Mouse (Mus musculus): ENCODE data around the gene Elovl1. TPM values are rescaled to one million over a fixed set of nuclear protein-coding genes. Genes with fewer than 3 reads are reported as not detected.

Elovl1 gene
- polyA plus RNA-seq (2016; fragmentation: Nextera tagmentation; extraction: Ambion mirVana) = 45.5 and 48.1 TPM in 2 replicates

DNA sequence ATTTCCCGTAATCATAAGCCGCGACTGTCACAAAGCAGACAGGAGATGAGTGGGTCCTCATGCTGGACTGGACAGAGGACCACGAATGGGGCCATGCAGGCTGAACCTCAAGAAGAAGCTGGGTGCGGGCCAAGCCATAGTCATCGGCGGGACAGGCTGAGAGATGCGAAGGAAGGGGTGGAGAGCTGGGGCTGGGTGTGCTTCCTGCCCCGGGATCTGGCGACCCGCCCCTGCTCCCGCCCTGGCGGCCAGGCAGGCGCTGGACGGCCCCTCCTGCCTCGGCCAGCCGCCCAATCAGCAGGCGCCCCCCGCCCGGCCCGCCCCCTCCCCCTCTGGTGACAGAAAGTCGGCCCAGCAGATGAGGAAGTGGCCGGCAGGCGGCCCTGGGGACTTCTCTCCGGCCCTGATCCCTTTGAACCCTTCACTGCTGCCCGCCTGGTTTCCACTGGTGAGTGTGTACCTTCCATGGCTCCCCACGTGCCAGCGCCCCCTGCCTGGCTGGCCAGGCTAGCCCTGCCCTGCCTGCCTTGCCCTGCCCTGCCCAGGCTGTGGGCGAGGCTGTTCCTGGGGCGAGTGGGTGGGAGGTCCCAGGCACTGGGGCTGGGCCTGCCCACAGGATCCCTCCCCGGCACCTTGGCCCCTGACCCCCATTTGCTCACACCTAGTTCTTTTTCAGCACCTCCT lies at the start of gene Elovl1:
TSS of gene Elovl1 (plus strand) at position 326 of the 684 bp plus-strand sequence.
- WGBS = under 1% methylated on average over 28 of the region's 31 CpGs
- DNase-seq (ENCODE audit: low spot score) = peak; percentile 92
- Histone ChIP-seq H3K27me3 (ENCODE audit: low read depth, poor library complexity, severe bottlenecking) (no peaks in the 10 kb centered on the region), H3K4me3 (peak within 1 kb of the TSS; percentile 78), H3K36me3 (peaks cover 39% of the 10 kb centered on the region), H3K9me3 (replicated peaks) (no peaks in the 10 kb centered on the region), H3K4me1 (peaks cover 36% of the 10 kb centered on the region), H3K27ac (peak within 1 kb of the TSS; percentile 86)

DNA sequence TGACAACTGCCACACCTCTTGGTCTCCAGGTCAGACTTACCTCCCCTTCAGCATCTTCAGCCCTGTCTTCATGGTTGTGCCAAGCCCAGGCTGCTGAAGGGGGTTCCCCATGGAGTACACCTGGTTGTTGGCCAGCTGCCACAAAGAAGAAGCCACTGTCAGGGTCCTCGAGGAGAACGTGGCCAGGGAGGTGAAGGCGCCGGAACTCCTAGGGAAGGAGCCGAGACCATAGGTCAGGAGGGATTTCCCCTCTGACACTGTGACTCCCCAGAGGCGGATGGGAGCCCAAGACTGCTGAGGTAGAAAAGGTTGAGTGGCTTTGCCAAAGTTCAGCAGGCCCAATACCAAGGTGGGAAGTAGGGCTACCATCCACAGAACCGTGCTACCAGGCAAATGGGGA lies 44.6 kb upstream of the Elovl1 start:
- peaks cover 99% of the 10 kb centered on the region for H3K36me3 ChIP-seq
- H3K4me1 ChIP-seq = no peaks in the 10 kb centered on the region
- H3K27me3 ChIP-seq (ENCODE audit: low read depth, poor library complexity, severe bottlenecking) = no peaks in the 10 kb centered on the region
- no peak overlapping the region for H3K27ac ChIP-seq
- DNase-seq (ENCODE audit: low spot score) = no peak
- H3K4me3 ChIP-seq = no peak overlapping the region
- 88% methylated on average over 7 of the region's 7 CpGs for WGBS
- no peaks in the 10 kb centered on the region for H3K9me3 ChIP-seq (replicated peaks)

DNA sequence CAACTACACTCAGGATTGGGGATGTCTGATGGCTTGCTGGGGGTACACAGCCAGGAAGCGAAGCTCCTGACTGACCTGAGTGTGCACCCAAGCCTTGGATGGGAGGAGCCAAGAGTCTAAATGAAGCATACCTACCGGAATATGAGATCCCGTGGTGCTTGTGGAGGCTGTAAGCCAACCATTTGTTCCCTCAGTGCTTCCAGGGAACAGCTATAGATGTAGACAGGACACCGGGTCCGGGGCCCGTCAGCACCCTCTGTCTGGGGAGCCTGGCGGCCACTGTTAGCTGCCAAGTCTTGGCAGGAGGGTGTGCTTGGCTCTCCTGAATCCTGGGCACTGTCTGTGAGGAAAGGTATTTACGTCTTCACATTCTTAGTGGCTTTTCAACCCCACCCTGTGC lies 40.6 kb upstream of the Elovl1 start:
- Histone ChIP-seq H3K27me3 (ENCODE audit: low read depth, poor library complexity, severe bottlenecking) (no peaks in the 10 kb centered on the region), H3K36me3 (peaks cover 100% of the 10 kb centered on the region), H3K4me3 (no peak overlapping the region), H3K4me1 (no peaks in the 10 kb centered on the region), H3K27ac (no peak overlapping the region), H3K9me3 (replicated peaks) (no peaks in the 10 kb centered on the region)
- 92% methylated on average over 8 of the region's 8 CpGs for WGBS
- DNase-seq (ENCODE audit: low spot score) = no peak

DNA sequence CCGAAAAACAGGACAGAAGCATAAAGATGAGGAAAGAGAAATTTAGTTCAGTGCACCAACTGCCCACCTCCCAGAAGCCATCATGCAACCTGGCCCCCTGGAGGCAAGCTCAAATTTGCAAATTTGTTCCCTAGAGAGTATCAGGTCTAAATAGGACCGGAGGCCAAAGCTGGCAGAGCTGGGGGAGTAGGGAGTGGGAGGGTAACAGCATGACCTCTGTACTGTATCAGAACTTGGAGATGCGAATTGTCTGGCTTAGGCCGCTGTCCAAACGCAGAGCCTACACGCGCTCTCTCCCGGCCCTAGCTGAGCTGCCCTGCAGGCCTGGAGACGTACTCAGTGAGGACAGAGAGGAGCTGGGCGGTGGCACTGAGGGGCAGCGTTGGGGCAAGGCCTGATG lies 37.7 kb upstream of the Elovl1 start:
- Histone ChIP-seq H3K27ac (no peak overlapping the region), H3K36me3 (peaks cover 100% of the 10 kb centered on the region), H3K4me3 (no peak overlapping the region), H3K4me1 (no peaks in the 10 kb centered on the region), H3K9me3 (replicated peaks) (no peaks in the 10 kb centered on the region), H3K27me3 (ENCODE audit: low read depth, poor library complexity, severe bottlenecking) (no peaks in the 10 kb centered on the region)
- no peak for DNase-seq (ENCODE audit: low spot score)
- 93% methylated on average over 11 of the region's 11 CpGs for WGBS

DNA sequence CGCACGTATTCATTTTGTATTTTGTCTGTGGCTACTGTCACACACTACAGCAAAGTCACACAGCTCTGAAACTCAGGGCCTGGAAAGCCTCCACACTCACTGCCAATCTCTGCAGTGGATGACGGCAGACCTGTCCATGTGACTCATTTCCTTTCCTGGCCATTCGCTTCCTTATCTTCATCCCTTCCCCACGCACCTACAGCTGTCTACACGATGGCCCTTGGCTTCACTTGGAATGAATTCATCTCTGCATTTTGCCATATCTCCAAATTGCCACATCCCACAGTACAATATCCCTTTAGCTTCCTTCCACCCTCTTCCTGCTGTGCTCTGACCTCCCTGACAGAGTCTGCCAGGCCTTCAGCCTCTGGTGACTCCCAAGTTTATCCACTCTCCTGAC lies 33.4 kb upstream of the Elovl1 start:
- DNase-seq (ENCODE audit: low spot score) = no peak
- WGBS = 91% methylated on average over 6 of the region's 6 CpGs
- Histone ChIP-seq H3K4me1 (no peaks in the 10 kb centered on the region), H3K4me3 (no peak overlapping the region), H3K27me3 (ENCODE audit: low read depth, poor library complexity, severe bottlenecking) (no peaks in the 10 kb centered on the region), H3K9me3 (replicated peaks) (no peaks in the 10 kb centered on the region), H3K36me3 (peaks cover 100% of the 10 kb centered on the region), H3K27ac (no peak overlapping the region)

DNA sequence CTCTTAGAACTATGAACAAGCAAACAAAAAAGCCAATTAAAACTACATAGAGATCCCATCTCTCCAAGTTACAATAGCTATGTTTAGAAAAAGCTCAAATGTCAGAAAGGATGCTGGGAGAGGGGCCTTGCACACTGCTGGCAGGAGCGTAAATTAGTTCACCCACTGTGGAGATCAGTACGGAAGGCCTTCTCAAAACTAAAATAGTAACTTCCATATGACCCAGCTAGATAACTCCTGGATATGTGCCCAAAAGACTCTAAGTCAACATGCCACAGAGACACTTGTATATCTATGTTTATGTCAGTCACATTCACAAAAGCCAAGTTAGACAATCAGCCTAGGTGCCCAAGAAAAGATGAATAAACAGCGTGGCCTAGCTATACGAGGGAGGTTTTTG lies 32.6 kb upstream of the Elovl1 start:
- no peaks in the 10 kb centered on the region for H3K9me3 ChIP-seq (replicated peaks)
- H3K36me3 ChIP-seq = peaks cover 100% of the 10 kb centered on the region
- WGBS = 91% methylated on average over 4 of the region's 4 CpGs
- no peak for DNase-seq (ENCODE audit: low spot score)
- no peak overlapping the region for H3K4me3 ChIP-seq
- no peaks in the 10 kb centered on the region for H3K27me3 ChIP-seq (ENCODE audit: low read depth, poor library complexity, severe bottlenecking)
- no peak overlapping the region for H3K27ac ChIP-seq
- H3K4me1 ChIP-seq = no peaks in the 10 kb centered on the region

DNA sequence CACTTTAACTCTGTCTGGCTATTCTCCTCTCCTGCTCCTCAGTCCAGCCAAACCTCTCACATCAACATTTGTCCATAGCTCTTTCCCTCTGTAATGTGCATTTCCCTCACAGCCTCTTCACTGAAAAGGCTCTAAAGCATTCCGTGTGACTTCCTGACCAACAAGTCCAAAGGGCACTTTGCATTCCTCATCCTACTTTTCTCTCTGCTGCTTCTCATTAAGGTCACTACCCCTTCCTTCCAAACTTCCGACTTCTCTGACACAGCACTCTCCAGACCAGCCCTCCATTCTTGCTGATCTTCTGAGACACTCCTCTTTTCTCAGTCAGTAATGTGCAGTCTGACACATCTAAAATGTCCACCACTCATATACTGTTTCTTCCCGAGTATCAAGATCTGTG lies 31.5 kb upstream of the Elovl1 start:
- Histone ChIP-seq H3K27ac (no peak overlapping the region), H3K9me3 (replicated peaks) (no peaks in the 10 kb centered on the region), H3K4me1 (no peaks in the 10 kb centered on the region), H3K36me3 (peaks cover 99% of the 10 kb centered on the region), H3K27me3 (ENCODE audit: low read depth, poor library complexity, severe bottlenecking) (no peaks in the 10 kb centered on the region), H3K4me3 (no peak overlapping the region)
- DNase-seq (ENCODE audit: low spot score) = no peak
- WGBS = 76% methylated on average over 3 of the region's 3 CpGs

DNA sequence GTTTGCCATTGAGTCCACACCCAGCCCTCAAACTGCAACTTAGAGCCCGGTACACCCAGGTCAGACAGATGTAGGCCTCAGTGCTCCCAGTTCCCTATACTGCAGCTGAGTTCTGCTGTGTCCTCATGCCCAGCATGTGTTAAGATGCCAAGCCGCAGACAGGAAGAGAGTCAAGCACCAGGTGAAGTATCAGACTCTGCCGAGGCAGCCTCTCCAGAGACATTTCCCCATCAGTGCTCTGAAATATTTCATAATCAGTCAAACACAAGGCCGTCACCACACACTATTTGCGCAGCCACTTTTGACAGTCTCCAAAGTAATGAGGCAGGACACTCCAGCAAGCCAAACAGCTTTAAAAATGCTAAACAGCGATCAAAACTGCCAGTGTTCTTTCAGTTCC lies 29.5 kb upstream of the Elovl1 start:
- Histone ChIP-seq H3K36me3 (peaks cover 99% of the 10 kb centered on the region), H3K27ac (no peak overlapping the region), H3K27me3 (ENCODE audit: low read depth, poor library complexity, severe bottlenecking) (no peaks in the 10 kb centered on the region), H3K4me1 (no peaks in the 10 kb centered on the region), H3K4me3 (no peak overlapping the region), H3K9me3 (replicated peaks) (no peaks in the 10 kb centered on the region)
- no peak for DNase-seq (ENCODE audit: low spot score)
- 93% methylated on average over 6 of the region's 6 CpGs for WGBS

DNA sequence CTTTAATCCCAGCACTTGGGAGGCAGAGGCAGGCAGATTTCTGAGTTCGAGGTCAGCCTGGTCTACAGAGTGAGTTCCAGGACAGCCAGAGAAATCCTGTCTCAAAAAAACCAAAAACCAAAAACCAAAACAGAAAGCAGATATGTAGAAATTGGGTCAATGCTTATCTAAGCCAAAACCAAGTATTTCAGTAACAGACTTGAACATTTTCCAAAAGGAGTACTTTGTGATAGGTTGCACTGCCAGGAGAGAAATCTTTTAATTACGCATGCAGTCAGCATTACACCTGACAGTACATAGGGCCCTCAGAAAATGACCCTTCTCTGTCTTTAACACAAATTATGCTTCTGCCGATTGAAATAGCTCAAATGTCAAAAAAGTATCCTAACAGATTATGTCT lies 26.5 kb upstream of the Elovl1 start:
- H3K27ac ChIP-seq = no peak overlapping the region
- DNase-seq (ENCODE audit: low spot score) = no peak
- no peaks in the 10 kb centered on the region for H3K9me3 ChIP-seq (replicated peaks)
- H3K4me1 ChIP-seq = no peaks in the 10 kb centered on the region
- H3K27me3 ChIP-seq (ENCODE audit: low read depth, poor library complexity, severe bottlenecking) = no peaks in the 10 kb centered on the region
- peaks cover 83% of the 10 kb centered on the region for H3K36me3 ChIP-seq
- no peak overlapping the region for H3K4me3 ChIP-seq
- 95% methylated on average over 3 of the region's 3 CpGs for WGBS

DNA sequence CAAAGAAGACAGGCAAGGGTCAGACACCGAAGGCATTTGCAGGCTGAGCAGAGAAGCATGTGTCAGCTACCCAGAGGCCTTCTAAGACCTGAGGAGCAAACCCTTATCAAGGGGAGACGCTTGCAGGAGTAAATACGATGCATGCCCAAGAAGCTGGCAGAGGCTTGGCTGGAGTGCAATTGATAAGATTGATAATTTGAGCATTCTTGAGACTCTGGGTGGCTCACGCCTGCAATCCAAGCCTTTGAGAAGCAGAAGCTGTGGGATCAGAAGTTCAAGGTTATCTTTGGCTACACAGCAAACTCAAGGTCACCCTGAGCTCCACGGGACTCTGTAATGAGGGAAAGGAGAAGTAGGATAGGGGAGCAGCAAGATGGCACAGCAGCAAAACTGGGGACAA lies 26.0 kb upstream of the Elovl1 start:
- Histone ChIP-seq H3K27ac (no peak overlapping the region), H3K9me3 (replicated peaks) (no peaks in the 10 kb centered on the region), H3K36me3 (peaks cover 78% of the 10 kb centered on the region), H3K4me3 (no peak overlapping the region), H3K4me1 (no peaks in the 10 kb centered on the region), H3K27me3 (ENCODE audit: low read depth, poor library complexity, severe bottlenecking) (no peaks in the 10 kb centered on the region)
- 92% methylated on average over 5 of the region's 5 CpGs for WGBS
- DNase-seq (ENCODE audit: low spot score) = no peak

DNA sequence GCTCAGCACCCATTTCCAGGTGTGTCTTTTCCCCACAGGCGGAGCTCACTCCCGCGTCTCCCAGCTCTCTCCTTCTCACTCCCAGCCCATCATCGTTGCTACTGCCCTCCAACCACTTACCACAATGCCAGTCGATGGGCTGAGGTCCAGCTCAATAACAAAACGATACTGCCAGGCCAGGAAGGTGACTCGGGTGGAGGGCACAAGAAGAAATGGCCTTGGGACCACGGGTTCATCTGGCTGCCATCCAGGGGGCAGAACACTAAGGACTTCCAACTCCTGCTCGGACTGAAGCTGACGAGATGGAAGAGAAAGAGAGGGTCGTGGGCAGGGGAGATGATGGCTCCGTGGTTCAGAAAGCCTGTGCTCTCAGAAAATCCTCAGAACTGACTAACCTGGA lies 25.2 kb upstream of the Elovl1 start:
- H3K36me3 ChIP-seq = peaks cover 70% of the 10 kb centered on the region
- 93% methylated on average over 12 of the region's 12 CpGs for WGBS
- DNase-seq (ENCODE audit: low spot score) = no peak

DNA sequence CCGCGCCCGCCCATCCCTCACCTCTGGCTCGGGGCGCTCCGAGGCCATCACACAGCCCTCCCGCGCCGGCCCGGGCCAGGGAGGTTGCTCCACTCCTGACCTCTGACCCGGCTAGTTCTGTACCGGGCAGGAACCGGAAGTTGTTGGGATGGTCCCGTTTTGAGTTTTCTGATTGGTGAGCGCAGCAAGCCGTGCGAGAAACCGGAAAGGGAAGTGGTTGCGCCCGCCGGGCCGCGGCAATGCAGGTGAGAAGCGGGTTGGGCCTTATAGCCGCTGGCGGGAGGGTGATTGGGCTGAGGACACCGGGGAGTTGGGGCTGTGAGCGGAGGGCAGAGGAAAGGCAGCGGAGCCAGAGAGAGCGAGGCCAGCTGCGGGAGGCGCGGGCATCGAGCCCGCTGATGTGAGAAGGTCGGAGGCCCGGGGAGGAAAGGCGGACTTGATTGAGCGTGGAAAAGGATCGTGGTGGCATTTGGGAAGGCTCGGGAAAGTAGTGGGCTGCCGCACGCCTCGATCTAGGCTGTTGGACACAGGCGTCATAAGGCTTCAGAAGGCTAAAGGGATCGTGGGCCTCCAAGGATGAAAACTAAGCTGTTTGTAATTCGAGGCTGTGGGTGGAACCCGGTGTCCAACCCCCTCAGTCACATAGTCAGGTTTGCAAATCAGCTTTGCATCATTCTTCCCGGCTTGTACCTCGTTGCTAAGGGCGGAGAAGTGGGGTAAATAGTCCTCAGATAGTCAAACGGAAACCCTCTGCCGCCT lies 18.6 kb upstream of the Elovl1 start, which contains the start of the genes Szt2 and Med8:
TSS of gene Szt2 (minus strand) at position 132 of the 759 bp plus-strand sequence.
TSS of gene Med8 (plus strand) at position 196 of the 759 bp plus-strand sequence.
- Histone ChIP-seq H3K4me3 (peak within 1 kb of the TSS; percentile 97), H3K36me3 (peaks cover 46% of the 10 kb centered on the region)
- WGBS = under 1% methylated on average over 53 of the region's 53 CpGs

More for the DNA sequence above, 25.2 kb upstream of the Elovl1 start:
- no peaks in the 10 kb centered on the region for H3K27me3 ChIP-seq (ENCODE audit: low read depth, poor library complexity, severe bottlenecking)
- H3K27ac ChIP-seq = no peak overlapping the region
- H3K9me3 ChIP-seq (replicated peaks) = no peaks in the 10 kb centered on the region
- no peaks in the 10 kb centered on the region for H3K4me1 ChIP-seq
- no peak overlapping the region for H3K4me3 ChIP-seq

DNA sequence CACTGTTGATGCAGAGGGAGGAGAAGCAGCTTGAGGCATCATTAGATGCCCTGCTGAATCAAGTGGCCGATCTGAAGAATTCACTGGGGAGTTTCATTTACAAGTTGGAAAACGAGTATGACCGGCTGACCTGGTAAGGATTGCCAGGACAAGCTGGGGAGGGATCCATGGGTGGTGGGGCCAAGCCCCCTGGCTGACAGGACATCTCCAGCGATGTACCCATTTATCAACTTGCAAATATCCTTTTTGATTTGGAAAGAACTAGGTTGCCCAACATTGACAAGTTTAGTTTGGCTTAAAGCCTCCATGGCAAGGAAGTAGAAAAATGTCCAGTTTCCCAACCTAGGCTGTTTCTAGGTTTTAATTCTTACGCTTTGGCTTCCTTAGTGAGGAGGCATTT lies 17.0 kb upstream of the Elovl1 start:
- Histone ChIP-seq H3K36me3 (peaks cover 49% of the 10 kb centered on the region), H3K4me1 (peaks cover 22% of the 10 kb centered on the region), H3K4me3 (no peak overlapping the region), H3K27me3 (ENCODE audit: low read depth, poor library complexity, severe bottlenecking) (no peaks in the 10 kb centered on the region), H3K9me3 (replicated peaks) (no peaks in the 10 kb centered on the region), H3K27ac (no peak overlapping the region)
- no peak for DNase-seq (ENCODE audit: low spot score)
- 94% methylated on average over 5 of the region's 5 CpGs for WGBS

More for the DNA sequence above, 18.6 kb upstream of the Elovl1 start, which contains the start of the genes Szt2 and Med8:
- Histone ChIP-seq H3K27me3 (ENCODE audit: low read depth, poor library complexity, severe bottlenecking) (no peaks in the 10 kb centered on the region), H3K27ac (peak within 1 kb of the TSS; percentile 92), H3K4me1 (peaks cover 22% of the 10 kb centered on the region), H3K9me3 (replicated peaks) (no peaks in the 10 kb centered on the region)
- DNase-seq (ENCODE audit: low spot score) = peak; percentile 93
